Mouse (Mus musculus) myocyte (in vitro differentiated cells): Measurements from ENCODE around the gene Rab8a. TPM values are rescaled to one million over a fixed set of nuclear protein-coding genes. Genes with fewer than 3 reads are reported as not detected.

Source experiments
- H3K27me3 ChIP-seq: one replicate; pipeline ENCODE4 v1.6.1; 2011; ENCODE audit not compliant: control insufficient read depth, insufficient read depth, insufficient read length
- H3K36me3 ChIP-seq: one replicate; pipeline ENCODE4 v1.6.1; 2011; ENCODE audit not compliant: control insufficient read depth, insufficient read depth
- H3K4me2 ChIP-seq: one replicate; pipeline ENCODE4 v1.6.1; 2011; ENCODE audit warnings: low read depth, control low read depth
- H3K4me3 ChIP-seq: one replicate; pipeline ENCODE4 v1.5.1; 2011; ENCODE audit warnings: mild to moderate bottlenecking, control low read depth, moderate library complexity
- H3K79me2 ChIP-seq: one replicate; pipeline ENCODE4 v1.6.1; 2011; ENCODE audit not compliant: control insufficient read depth, insufficient read depth
- H3ac ChIP-seq: one replicate; pipeline ENCODE4 v1.6.1; 2011; ENCODE audit not compliant: control insufficient read depth, insufficient read length
- CEBPB ChIP-seq: IDR thresholded peaks from 2 replicates; pipeline ENCODE4 v1.6.1; 2011; ENCODE audit warnings: mild to moderate bottlenecking, moderate library complexity; ENCODE audit not compliant: poor library complexity, insufficient read depth, severe bottlenecking
- E2F4 ChIP-seq: IDR thresholded peaks from one replicate; pipeline ENCODE4 v1.6.1; 2011; ENCODE audit warnings: mild to moderate bottlenecking, control low read depth, moderate library complexity; ENCODE audit not compliant: insufficient read depth
- MAX ChIP-seq: IDR thresholded peaks from one replicate; pipeline ENCODE4 v1.6.1; 2011; ENCODE audit warnings: low read depth, mild to moderate bottlenecking, control low read depth
- MYOD1 ChIP-seq, 3 experiments: IDR thresholded peaks; one replicate each; pipeline ENCODE4 v1.6.1; 2011; ENCODE audit warnings: control low read depth in 2 of 3, low read depth in 2 of 3, mild to moderate bottlenecking in 2 of 3, moderate library complexity in 1 of 3; ENCODE audit not compliant: insufficient read length in 2 of 3, control insufficient read depth in 1 of 3
- MYOG ChIP-seq, 3 experiments: IDR thresholded peaks; one replicate each; pipeline ENCODE4 v1.6.1; 2011; ENCODE audit warnings: control low read depth in 2 of 3, low read depth in 2 of 3, mild to moderate bottlenecking in 2 of 3; ENCODE audit not compliant: insufficient read length in 2 of 3, control insufficient read depth in 1 of 3, insufficient read depth in 1 of 3
- POLR2A ChIP-seq: IDR thresholded peaks from one replicate; pipeline ENCODE4 v1.6.1; 2011; ENCODE audit warnings: low read depth, mild to moderate bottlenecking, control low read depth, moderate library complexity; ENCODE audit not compliant: insufficient read length
- POLR2AphosphoS2 ChIP-seq: IDR thresholded peaks from one replicate; pipeline ENCODE4 v1.6.1; 2011; ENCODE audit warnings: low read depth, control low read depth; ENCODE audit not compliant: insufficient read length
- REST ChIP-seq: IDR thresholded peaks from one replicate; pipeline ENCODE4 v1.6.1; 2011; ENCODE audit warnings: mild to moderate bottlenecking, control low read depth, moderate library complexity; ENCODE audit not compliant: insufficient read depth, insufficient read length
- SRF ChIP-seq: IDR thresholded peaks from one replicate; pipeline ENCODE4 v1.6.1; 2011; ENCODE audit warnings: low read depth; ENCODE audit not compliant: control insufficient read depth, insufficient read length
- TCF12 ChIP-seq: IDR thresholded peaks from one replicate; pipeline ENCODE4 v1.6.1; 2011; ENCODE audit warnings: mild to moderate bottlenecking, control low read depth; ENCODE audit not compliant: poor library complexity, insufficient read depth, severe bottlenecking
- TCF3 ChIP-seq: IDR thresholded peaks from one replicate; pipeline ENCODE4 v1.6.1; 2011; ENCODE audit warnings: low read depth, control low read depth; ENCODE audit not compliant: insufficient read length
- USF1 ChIP-seq: IDR thresholded peaks from one replicate; pipeline ENCODE4 v1.6.1; 2011; ENCODE audit warnings: low read depth, mild to moderate bottlenecking, control low read depth, moderate library complexity
- polyA plus RNA-seq: library from polyadenylated mRNA; unstranded; fragments of >200 nt; fragmentation: generic; extraction: Trizol; gene quantifications from one replicate; pipeline ENCODE4 v1.2.1, GENCODE M21; 2012; ENCODE audit warnings: missing spikeins

Rab8a gene
- polyA plus RNA-seq, 1 experiment, result 84.3 TPM

DNA sequence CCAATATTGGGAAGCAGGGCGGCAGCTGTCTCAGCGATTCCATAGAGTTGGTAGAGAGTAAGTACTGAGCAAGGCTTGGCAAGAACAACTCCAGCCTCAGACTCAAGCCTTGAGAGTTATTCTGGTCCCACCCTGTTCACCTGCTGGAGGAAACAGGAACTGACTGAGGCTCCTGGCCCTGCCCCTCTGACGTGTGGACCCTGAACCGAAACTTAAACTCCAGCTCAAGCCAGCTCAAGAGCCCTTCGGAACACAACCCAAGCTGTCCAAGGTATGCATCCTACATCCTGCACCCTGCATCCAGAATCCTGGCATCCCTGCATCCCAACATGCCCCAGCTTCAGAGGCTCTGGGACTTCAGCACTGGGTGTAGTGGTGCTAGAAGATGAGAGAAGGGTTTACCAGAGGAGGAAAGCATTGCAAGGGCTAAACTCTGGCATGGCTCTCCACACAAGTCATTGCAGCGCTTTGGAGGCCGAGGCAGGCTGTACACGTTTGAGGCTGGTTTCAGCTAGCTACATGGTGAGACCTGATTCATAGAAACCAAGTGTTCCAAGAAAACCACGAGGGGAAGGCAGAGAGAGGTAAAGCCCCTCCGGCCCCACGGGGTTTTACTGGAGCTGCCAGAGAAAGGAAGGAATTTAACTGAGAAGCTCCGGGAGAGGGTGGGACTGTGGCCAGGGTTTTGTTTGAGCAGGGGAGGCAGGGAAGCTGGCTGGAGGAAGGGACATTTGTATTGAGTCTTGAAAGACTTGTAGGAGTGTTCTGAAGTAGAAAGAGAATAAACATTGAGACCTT, 28.6 kb downstream of the Rab8a start, which contains the start of gene Hsh2d:
Hsh2d (plus strand) TSS at position 222 of the 798 bp plus-strand sequence.
- no peak within 1 kb of the TSS for H3K4me3 ChIP-seq

DNA sequence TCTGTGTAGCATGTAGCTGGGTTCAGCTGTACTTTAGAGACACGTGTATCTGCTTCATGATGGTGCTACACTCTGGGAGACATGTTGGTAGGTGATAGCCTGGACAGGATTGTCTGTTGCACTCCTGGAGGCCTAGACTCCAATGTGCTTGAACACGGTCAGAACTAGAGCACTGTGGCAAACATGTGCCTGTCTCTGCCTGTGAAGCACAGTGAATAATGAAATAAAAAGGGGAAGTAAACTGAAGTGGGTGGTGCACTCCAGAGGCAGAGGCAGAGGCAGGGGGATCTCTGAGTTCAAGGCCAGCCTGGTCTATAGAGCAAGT, 29.2 kb downstream of the Rab8a start:
- no peak overlapping the region for H3K4me3 ChIP-seq
- H3ac ChIP-seq, result no peak overlapping the region

More for the DNA sequence above, 28.6 kb downstream of the Rab8a start, which contains the start of gene Hsh2d:
- no peaks in the 10 kb centered on the region for H3K36me3 ChIP-seq
- no peak within 1 kb of the TSS for H3K4me2 ChIP-seq
- no peaks in the 10 kb centered on the region for H3K79me2 ChIP-seq
- no peaks in the 10 kb centered on the region for H3K27me3 ChIP-seq
- TF ChIP-seq POLR2AphosphoS2 (no peak), POLR2A (no peak), CEBPB (no peak), SRF (no peak), MAX (no peak), E2F4 (no peak), MYOD1 (IDR thresholded peaks at IDR 0.05; ENCODE audit: control insufficient read depth in 1 of 3, insufficient read length in 2 of 3, low read depth in 2 of 3) (no peak), REST (no peak), USF1 (no peak), MYOG (IDR thresholded peaks at IDR 0.05; ENCODE audit: control insufficient read depth in 1 of 3, insufficient read depth in 1 of 3, insufficient read length in 2 of 3, low read depth in 2 of 3) (no peak), TCF3 (no peak), TCF12 (no peak)
- H3ac ChIP-seq, result no peak within 1 kb of the TSS

DNA sequence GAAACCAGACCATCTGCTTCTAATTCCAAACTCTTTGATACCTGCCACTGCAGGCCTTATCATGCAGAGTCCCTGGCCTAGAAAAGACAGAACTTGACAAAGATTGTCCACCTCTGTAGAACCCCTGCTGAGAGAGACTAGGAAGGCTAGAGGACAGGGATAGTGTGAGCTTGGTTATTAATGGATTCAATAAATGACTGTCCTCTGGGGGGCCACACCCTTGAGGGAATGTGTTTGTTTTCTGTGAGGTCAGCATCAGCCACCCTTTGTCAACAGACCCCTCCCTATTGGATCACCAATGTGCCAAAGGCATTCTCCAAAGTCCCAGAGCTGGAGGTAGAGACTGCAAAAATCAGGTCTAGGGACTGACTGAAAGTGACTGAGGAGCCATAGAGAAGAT, 31.1 kb downstream of the Rab8a start:
- H3K79me2 ChIP-seq, result no peaks in the 10 kb centered on the region
- H3K4me3 ChIP-seq, result no peak overlapping the region
- H3K4me2 ChIP-seq, result no peak overlapping the region
- no peaks in the 10 kb centered on the region for H3K36me3 ChIP-seq
- H3ac ChIP-seq, result no peak overlapping the region
- no peaks in the 10 kb centered on the region for H3K27me3 ChIP-seq
- TF ChIP-seq REST, result no peak
- no peak for TF ChIP-seq E2F4
- TF ChIP-seq TCF3, result no peak
- TF ChIP-seq MYOD1 (IDR thresholded peaks at IDR 0.05; ENCODE audit: control insufficient read depth in 1 of 3, insufficient read length in 2 of 3, low read depth in 2 of 3), result no peak
- TF ChIP-seq TCF12, result no peak
- no peak for TF ChIP-seq MAX
- no peak for TF ChIP-seq POLR2AphosphoS2
- TF ChIP-seq SRF, result no peak
- TF ChIP-seq POLR2A, result no peak
- TF ChIP-seq CEBPB, result no peak
- TF ChIP-seq USF1, result no peak
- TF ChIP-seq MYOG (IDR thresholded peaks at IDR 0.05; ENCODE audit: control insufficient read depth in 1 of 3, insufficient read depth in 1 of 3, insufficient read length in 2 of 3, low read depth in 2 of 3), result no peak

More for the DNA sequence above, 29.2 kb downstream of the Rab8a start:
- no peak overlapping the region for H3K4me2 ChIP-seq
- no peaks in the 10 kb centered on the region for H3K27me3 ChIP-seq
- TF ChIP-seq MYOD1 (IDR thresholded peaks at IDR 0.05; ENCODE audit: control insufficient read depth in 1 of 3, insufficient read length in 2 of 3, low read depth in 2 of 3) (no peak), SRF (no peak), MAX (no peak), TCF3 (no peak), TCF12 (no peak), REST (no peak), USF1 (no peak), MYOG (IDR thresholded peaks at IDR 0.05; ENCODE audit: control insufficient read depth in 1 of 3, insufficient read depth in 1 of 3, insufficient read length in 2 of 3, low read depth in 2 of 3) (no peak), E2F4 (no peak), POLR2AphosphoS2 (no peak), POLR2A (no peak), CEBPB (no peak)
- no peaks in the 10 kb centered on the region for H3K79me2 ChIP-seq
- no peaks in the 10 kb centered on the region for H3K36me3 ChIP-seq

DNA sequence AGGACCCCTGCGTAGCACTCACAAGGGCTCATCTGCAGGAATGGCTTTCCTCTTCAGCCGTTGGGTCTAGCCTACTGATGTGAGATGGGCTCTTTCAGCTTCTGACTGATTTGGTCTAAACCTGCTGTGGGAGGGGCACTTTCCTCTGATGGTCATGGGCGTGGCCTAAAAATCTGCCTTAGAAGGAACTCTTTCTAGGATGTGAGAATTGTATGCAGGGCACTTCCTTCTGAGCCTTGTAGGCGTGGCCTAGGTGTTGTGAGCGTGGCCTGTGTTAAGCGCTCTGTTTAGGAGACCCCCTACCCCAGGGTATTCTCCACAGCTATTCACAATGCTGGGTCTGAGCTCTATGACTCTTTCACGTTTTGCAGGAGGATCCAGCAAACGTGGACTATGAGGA, 37.0 kb downstream of the Rab8a start:
- Histone ChIP-seq H3K4me2 (no peak overlapping the region), H3K27me3 (no peaks in the 10 kb centered on the region), H3ac (no peak overlapping the region), H3K79me2 (no peaks in the 10 kb centered on the region), H3K4me3 (no peak overlapping the region), H3K36me3 (no peaks in the 10 kb centered on the region)
- no peak for TF ChIP-seq SRF

DNA sequence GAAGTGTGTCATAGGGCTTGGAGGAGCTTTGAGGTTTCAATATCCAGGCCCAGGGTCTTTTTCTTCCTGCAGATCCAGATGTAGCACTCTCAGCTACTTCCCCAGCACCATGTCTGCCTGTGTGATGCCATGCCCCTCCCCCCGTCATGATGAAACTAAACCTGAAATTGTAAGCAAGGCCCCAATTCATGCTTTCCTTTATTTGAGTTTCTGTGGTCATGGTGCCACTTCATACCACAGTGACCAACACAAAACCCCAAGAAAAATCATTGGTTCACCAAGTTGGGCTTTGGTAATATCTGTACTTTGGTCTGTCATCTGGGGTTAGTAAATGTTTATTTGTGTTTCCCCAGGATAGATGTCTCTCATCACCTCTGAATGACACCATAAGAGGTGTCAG, 47.6 kb downstream of the Rab8a start:
- TF ChIP-seq E2F4 (no peak), POLR2A (no peak), TCF12 (no peak), CEBPB (no peak), MAX (no peak), POLR2AphosphoS2 (no peak), REST (no peak), TCF3 (no peak), SRF (no peak), USF1 (no peak), MYOG (IDR thresholded peaks at IDR 0.05; ENCODE audit: control insufficient read depth in 1 of 3, insufficient read depth in 1 of 3, insufficient read length in 2 of 3, low read depth in 2 of 3) (no peak), MYOD1 (IDR thresholded peaks at IDR 0.05; ENCODE audit: control insufficient read depth in 1 of 3, insufficient read length in 2 of 3, low read depth in 2 of 3) (no peak)
- no peaks in the 10 kb centered on the region for H3K36me3 ChIP-seq
- no peak overlapping the region for H3ac ChIP-seq
- no peak overlapping the region for H3K4me2 ChIP-seq
- no peaks in the 10 kb centered on the region for H3K79me2 ChIP-seq
- H3K4me3 ChIP-seq, result no peak overlapping the region
- H3K27me3 ChIP-seq, result peaks cover 13% of the 10 kb centered on the region
